Mouse (Mus musculus): ENCODE data around the gene Abcd4.
A peak's percentile ranks its signal among the peaks of the same experiment; 100 is the strongest.

DNA sequence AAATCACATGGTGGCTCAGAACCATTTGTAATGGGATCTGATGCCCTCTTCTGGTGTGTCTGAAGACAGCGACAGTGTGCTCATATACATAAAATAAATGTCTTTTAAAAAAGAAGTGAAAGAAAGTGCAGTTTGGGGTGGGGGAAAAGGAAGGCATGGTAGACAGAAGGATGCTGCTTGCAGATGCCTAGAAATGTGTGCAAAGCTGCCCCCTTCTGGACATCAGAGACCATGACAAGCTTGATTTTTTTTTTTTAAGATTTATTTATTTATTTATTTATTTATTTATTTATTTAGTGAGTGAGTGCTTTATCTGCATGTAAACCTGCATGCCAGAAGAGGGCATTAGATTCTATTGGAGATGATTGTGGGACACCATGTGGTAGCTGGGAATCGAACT lies 35.9 kb downstream of the Abcd4 start:
- TF ChIP-seq ZNF384 (IDR thresholded peaks at IDR 0.05; ENCODE audit: low read depth, low read length) (peak; percentile 76; the same call in 1 of the 2 replicates), MAFK (IDR thresholded peaks at IDR 0.05; ENCODE audit: insufficient read depth, low read depth, low read length) (no peak), HCFC1 (IDR thresholded peaks at IDR 0.05; ENCODE audit: borderline replicate concordance, insufficient read depth, low read length) (no peak), ZC3H11A (IDR thresholded peaks at IDR 0.05; ENCODE audit: borderline replicate concordance, low read depth, low read length) (no peak)
